Mouse (Mus musculus) gastrocnemius, postnatal 25 days (tissue): Measurements from ENCODE around the gene Zfp866. TPM values are rescaled to one million over a fixed set of nuclear protein-coding genes. Genes with fewer than 3 reads are reported as not detected.
A peak's percentile ranks its signal among the peaks of the same experiment; 100 is the strongest.

Experiments
- DNase-seq: peaks from one replicate; pipeline ENCODE4 v3.0.0; 2022
- total RNA-seq, 2 experiments: library from RNA; stranded (reverse); gene quantifications; 1 replicate in 1 of 2; 2 replicates in 1 of 2; pipeline ENCODE4 v1.2.3; 2021

Zfp866 gene
- total RNA-seq, 2 experiments from 2014 or later: 11.5 to 12.8 TPM

- no peak for DNase-seq
Measured at GRCm38 (mm10) chr8:69797661-69798060, 6.7 kb upstream of the Zfp866 start.

GRCm38 (mm10) chr8:69796721-69797345, 5.9 kb upstream of the Zfp866 start:
- DNase-seq: no peak

- DNase-seq: no peak
Measured at GRCm38 (mm10) chr8:69794901-69795300, 3.9 kb upstream of the Zfp866 start.

- DNase-seq: no peak
Measured at GRCm38 (mm10) chr8:69794096-69794495, 3.1 kb upstream of the Zfp866 start.

GRCm38 (mm10) chr8:69793666-69794065, 2.7 kb upstream of the Zfp866 start:
- DNase-seq: no peak

- DNase-seq: peak; percentile 41
Measured at GRCm38 (mm10) chr8:69791415-69792068, 564 bp upstream of the Zfp866 start.

GRCm38 (mm10) chr8:69790364-69790763, 614 bp downstream of the Zfp866 start:
- no peak for DNase-seq

GRCm38 (mm10) chr8:69789731-69790130, 1.2 kb downstream of the Zfp866 start:
- DNase-seq: no peak

GRCm38 (mm10) chr8:69789105-69789504, 1.9 kb downstream of the Zfp866 start:
- DNase-seq: no peak

- DNase-seq: no peak
Measured at GRCm38 (mm10) chr8:69777111-69777510, 13.9 kb downstream of the Zfp866 start.

GRCm38 (mm10) chr8:69775149-69775534, 15.8 kb downstream of the Zfp866 start:
- no peak for DNase-seq

- DNase-seq: peak; percentile 90
Measured at GRCm38 (mm10) chr8:69774503-69775148, 16.4 kb downstream of the Zfp866 start, which contains the start of gene Gm20422. Gene Gm20422, minus strand, starts transcription at chr8:69774886.

GRCm38 (mm10) chr8:69772106-69772505, 18.9 kb downstream of the Zfp866 start:
- DNase-seq: no peak

- no peak for DNase-seq
Measured at GRCm38 (mm10) chr8:69771221-69771620, 19.8 kb downstream of the Zfp866 start.

- DNase-seq: no peak
Measured at GRCm38 (mm10) chr8:69761814-69762445, 29.0 kb downstream of the Zfp866 start.

- no peak for DNase-seq
Measured at GRCm38 (mm10) chr8:69758316-69758715, 32.7 kb downstream of the Zfp866 start.

- no peak for DNase-seq
Measured at GRCm38 (mm10) chr8:69752437-69752836, 38.5 kb downstream of the Zfp866 start.

- DNase-seq: peak; percentile 93
Measured at GRCm38 (mm10) chr8:69749544-69750454, 41.2 kb downstream of the Zfp866 start, which contains the start of gene Zfp963. Gene Zfp963, minus strand, starts transcription at chr8:69749970.

GRCm38 (mm10) chr8:69741231-69741630, 49.7 kb downstream of the Zfp866 start:
- DNase-seq: no peak

GRCm38 (mm10) chr8:69740763-69741162, 50.2 kb downstream of the Zfp866 start:
- DNase-seq: no peak

- no peak for DNase-seq
Measured at GRCm38 (mm10) chr8:69735495-69735894, 55.5 kb downstream of the Zfp866 start.

- DNase-seq: no peak
Measured at GRCm38 (mm10) chr8:69717232-69717580, 73.8 kb downstream of the Zfp866 start.
